Mouse (Mus musculus): ENCODE data around the gene Aqr. TPM values are rescaled to one million over a fixed set of nuclear protein-coding genes. Genes with fewer than 3 reads are reported as not detected.
"Not testable (repeated sequence)": the region's sequence is repeated elsewhere in the genome, so short reads cannot be mapped to it uniquely, and the experiment has no call there.

Gene Aqr
- 47.9 and 49.1 TPM in 2 replicates for polyA plus RNA-seq (2016; fragmentation: Nextera tagmentation; extraction: Ambion mirVana)

DNA sequence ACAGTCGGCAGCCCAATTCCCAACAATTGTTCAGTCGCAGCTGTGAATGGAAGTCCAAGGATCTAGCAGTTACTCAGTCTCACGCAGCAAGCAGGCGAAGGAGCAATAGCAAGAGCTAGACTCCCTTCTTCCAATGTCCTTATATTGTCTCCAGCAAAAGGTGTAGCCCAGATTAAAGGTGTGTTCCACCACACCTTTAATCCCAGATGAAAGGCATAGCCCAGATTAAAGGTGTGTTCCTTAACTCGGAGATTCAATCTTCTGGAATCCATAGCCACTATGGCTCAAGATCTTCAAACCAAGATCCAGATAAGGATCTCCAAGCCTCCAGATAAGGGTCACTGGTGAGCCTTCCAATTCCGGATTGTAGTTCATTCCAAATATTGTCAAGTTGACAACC is at the start of gene Aqr:
Gene Aqr, minus strand, starts transcription at position 101 of the 400 bp plus-strand sequence.
- not testable (repeated sequence) for H3K27me3 ChIP-seq (ENCODE audit: low read depth, poor library complexity, severe bottlenecking); H3K27ac ChIP-seq; H3K4me1 ChIP-seq; DNase-seq (ENCODE audit: low spot score); H3K36me3 ChIP-seq; H3K4me3 ChIP-seq; H3K9me3 ChIP-seq (replicated peaks)
- WGBS = 94% methylated on average over 1 of the region's 6 CpGs

DNA sequence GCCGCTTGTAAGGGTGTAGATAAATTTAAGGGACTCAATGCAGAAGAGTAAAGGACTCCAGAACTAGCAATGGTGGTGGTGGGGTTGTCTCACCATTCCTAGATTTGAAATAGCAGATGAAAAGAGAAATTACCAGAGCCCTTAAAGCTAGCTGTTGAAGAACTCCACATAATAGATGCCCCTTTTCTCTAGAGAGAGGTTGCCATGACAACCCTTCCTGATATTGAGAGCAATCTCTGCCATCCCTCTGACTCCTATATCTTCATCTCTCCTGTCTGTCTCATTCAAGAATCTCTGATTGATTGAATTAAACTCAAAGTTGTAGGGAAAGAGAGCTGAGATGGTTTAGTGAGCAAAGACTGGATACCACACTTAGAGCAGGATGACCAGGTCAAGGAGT is 49.7 kb upstream of the Aqr start:
- Histone ChIP-seq H3K36me3 (no peaks in the 10 kb centered on the region), H3K9me3 (replicated peaks) (no peaks in the 10 kb centered on the region), H3K4me3 (no peak overlapping the region), H3K27me3 (ENCODE audit: low read depth, poor library complexity, severe bottlenecking) (no peaks in the 10 kb centered on the region; the same call in 1 of the 2 replicates), H3K4me1 (peaks cover 9% of the 10 kb centered on the region; the same call in 1 of the 2 replicates), H3K27ac (no peak overlapping the region)
- WGBS = 83% methylated on average over 1 of the region's 1 CpGs
- DNase-seq (ENCODE audit: low spot score) = no peak

- H3K9me3 ChIP-seq (replicated peaks) = no peaks in the 10 kb centered on the region
- H3K27ac ChIP-seq = no peak overlapping the region
- WGBS = 89% methylated on average over 3 of the region's 3 CpGs
- H3K27me3 ChIP-seq (ENCODE audit: low read depth, poor library complexity, severe bottlenecking) = no peaks in the 10 kb centered on the region; the same call in 1 of the 2 replicates
- H3K4me3 ChIP-seq = no peak overlapping the region
- DNase-seq (ENCODE audit: low spot score) = no peak
- no peaks in the 10 kb centered on the region for H3K36me3 ChIP-seq
- peaks cover 9% of the 10 kb centered on the region; the same call in 1 of the 2 replicates for H3K4me1 ChIP-seq
Observed at GRCm38 (mm10) chr2:114235584-114235983, 48.8 kb upstream of the Aqr start.

- Histone ChIP-seq H3K27ac (no peak overlapping the region), H3K27me3 (ENCODE audit: low read depth, poor library complexity, severe bottlenecking) (no peaks in the 10 kb centered on the region; the same call in 1 of the 2 replicates), H3K9me3 (replicated peaks) (no peaks in the 10 kb centered on the region), H3K4me1 (no peaks in the 10 kb centered on the region), H3K36me3 (no peaks in the 10 kb centered on the region), H3K4me3 (no peak overlapping the region)
- WGBS = 91% methylated on average over 2 of the region's 2 CpGs
- no peak for DNase-seq (ENCODE audit: low spot score)
Observed at GRCm38 (mm10) chr2:114231248-114231647, 44.4 kb upstream of the Aqr start.

- WGBS = 82% methylated on average over 2 of the region's 2 CpGs
- Histone ChIP-seq H3K27ac (no peak overlapping the region), H3K4me1 (no peaks in the 10 kb centered on the region), H3K36me3 (no peaks in the 10 kb centered on the region), H3K9me3 (replicated peaks) (no peaks in the 10 kb centered on the region), H3K4me3 (no peak overlapping the region), H3K27me3 (ENCODE audit: low read depth, poor library complexity, severe bottlenecking) (no peaks in the 10 kb centered on the region)
- DNase-seq (ENCODE audit: low spot score) = no peak
Observed at GRCm38 (mm10) chr2:114228672-114229071, 41.8 kb upstream of the Aqr start.

GRCm38 (mm10) chr2:114205036-114205435 is 18.2 kb upstream of the Aqr start:
- Histone ChIP-seq H3K9me3 (replicated peaks) (no peaks in the 10 kb centered on the region), H3K4me1 (peaks cover 5% of the 10 kb centered on the region), H3K27ac (no peak overlapping the region), H3K36me3 (no peaks in the 10 kb centered on the region), H3K27me3 (ENCODE audit: low read depth, poor library complexity, severe bottlenecking) (no peaks in the 10 kb centered on the region), H3K4me3 (no peak overlapping the region)
- 75% methylated on average over 6 of the region's 6 CpGs for WGBS
- no peak for DNase-seq (ENCODE audit: low spot score)

DNA sequence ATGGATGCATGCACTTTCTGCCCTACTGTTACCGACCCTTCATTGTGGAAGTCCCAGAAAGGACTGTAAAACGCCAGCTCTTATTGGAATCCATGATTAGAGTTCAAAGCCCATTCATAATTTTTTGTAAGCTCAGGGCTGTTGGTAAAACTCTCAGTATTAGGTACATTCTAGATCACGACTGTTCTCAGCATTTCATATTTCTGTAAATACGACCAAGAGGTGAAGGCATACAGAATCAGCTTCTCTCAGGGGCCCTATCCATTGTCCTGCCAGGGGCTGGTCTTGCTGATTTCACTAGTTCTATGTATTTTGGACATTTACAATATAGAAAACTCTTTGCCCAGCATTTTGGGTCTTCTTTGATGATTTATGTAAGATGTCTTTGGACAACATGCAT is 14.8 kb upstream of the Aqr start:
- Histone ChIP-seq H3K4me3 (peak overlapping the region; percentile 91), H3K27me3 (ENCODE audit: low read depth, poor library complexity, severe bottlenecking) (no peaks in the 10 kb centered on the region), H3K36me3 (peaks cover 9% of the 10 kb centered on the region), H3K4me1 (peaks cover 9% of the 10 kb centered on the region), H3K9me3 (replicated peaks) (no peaks in the 10 kb centered on the region), H3K27ac (peak overlapping the region; percentile 95)
- no peak for DNase-seq (ENCODE audit: low spot score)
- WGBS = 44% methylated on average over 4 of the region's 4 CpGs

- H3K4me3 ChIP-seq = peak within 1 kb of the TSS; percentile 91
- H3K9me3 ChIP-seq (replicated peaks) = no peaks in the 10 kb centered on the region
- H3K36me3 ChIP-seq = peaks cover 14% of the 10 kb centered on the region
- no peaks in the 10 kb centered on the region for H3K27me3 ChIP-seq (ENCODE audit: low read depth, poor library complexity, severe bottlenecking)
- peak; percentile 88 for DNase-seq (ENCODE audit: low spot score)
- peak within 1 kb of the TSS; percentile 95 for H3K27ac ChIP-seq
- H3K4me1 ChIP-seq = peaks cover 9% of the 10 kb centered on the region
- under 1% methylated on average over 36 of the region's 36 CpGs for WGBS
Observed at GRCm38 (mm10) chr2:114200932-114201559, 14.2 kb upstream of the Aqr start, which contains the start of gene Zfp770. TSS of gene Zfp770 (minus strand) at chr2:114201469.

GRCm38 (mm10) chr2:114196421-114196820 is 9.6 kb upstream of the Aqr start:
- WGBS = 96% methylated on average over 5 of the region's 5 CpGs
- H3K36me3 ChIP-seq = peaks cover 38% of the 10 kb centered on the region
- peaks cover 9% of the 10 kb centered on the region for H3K4me1 ChIP-seq
- no peak overlapping the region for H3K27ac ChIP-seq
- no peak for DNase-seq (ENCODE audit: low spot score)
- no peak overlapping the region for H3K4me3 ChIP-seq
- no peaks in the 10 kb centered on the region for H3K27me3 ChIP-seq (ENCODE audit: low read depth, poor library complexity, severe bottlenecking)
- H3K9me3 ChIP-seq (replicated peaks) = no peaks in the 10 kb centered on the region

GRCm38 (mm10) chr2:114177802-114178733 is 8.8 kb downstream of the Aqr start:
- WGBS = 62% methylated on average over 4 of the region's 4 CpGs
- DNase-seq (ENCODE audit: low spot score) = no peak
- Histone ChIP-seq H3K9me3 (replicated peaks) (no peaks in the 10 kb centered on the region), H3K27me3 (ENCODE audit: low read depth, poor library complexity, severe bottlenecking) (no peaks in the 10 kb centered on the region), H3K27ac (no peak overlapping the region), H3K4me3 (no peak overlapping the region), H3K4me1 (peaks cover 11% of the 10 kb centered on the region), H3K36me3 (no peaks in the 10 kb centered on the region)

GRCm38 (mm10) chr2:114174651-114175484 is 12.0 kb downstream of the Aqr start:
- whole genome bisulfite sequencing = under 1% methylated on average over 44 of the region's 44 CpGs
- peak overlapping the region; percentile 87 for H3K4me3 ChIP-seq
- peak; percentile 86 for DNase-seq (ENCODE audit: low spot score)
- H3K9me3 ChIP-seq (replicated peaks) = no peaks in the 10 kb centered on the region
- H3K27ac ChIP-seq = peak overlapping the region; percentile 91
- H3K27me3 ChIP-seq (ENCODE audit: low read depth, poor library complexity, severe bottlenecking) = no peaks in the 10 kb centered on the region
- H3K4me1 ChIP-seq = peaks cover 11% of the 10 kb centered on the region
- peaks cover 22% of the 10 kb centered on the region for H3K36me3 ChIP-seq

DNA sequence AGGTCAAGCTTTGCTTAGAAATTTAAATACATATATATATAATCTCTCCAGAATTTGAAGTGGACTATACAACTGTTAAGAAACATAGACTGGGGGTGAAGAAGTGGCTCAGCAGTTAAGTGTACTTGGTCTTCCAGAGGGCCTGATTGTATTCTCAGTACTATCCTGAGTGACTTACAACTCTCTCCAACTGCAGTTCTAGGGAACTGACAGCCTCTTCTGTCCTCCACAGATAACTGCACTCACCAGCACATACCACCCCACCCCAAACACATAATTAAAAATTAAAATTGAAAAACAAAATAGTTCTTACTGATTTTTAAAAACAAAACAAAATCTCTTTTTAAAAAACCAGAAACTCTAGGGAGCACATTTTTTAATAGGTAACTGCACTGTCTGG is 13.6 kb downstream of the Aqr start:
- H3K27me3 ChIP-seq (ENCODE audit: low read depth, poor library complexity, severe bottlenecking) = no peaks in the 10 kb centered on the region
- H3K27ac ChIP-seq = no peak overlapping the region
- no peak for DNase-seq (ENCODE audit: low spot score)
- H3K9me3 ChIP-seq (replicated peaks) = no peaks in the 10 kb centered on the region
- H3K4me1 ChIP-seq = peaks cover 11% of the 10 kb centered on the region
- H3K36me3 ChIP-seq = peaks cover 33% of the 10 kb centered on the region
- H3K4me3 ChIP-seq = no peak overlapping the region
